Mouse (Mus musculus) embryonic stem cell, embryonic (primary cell): Measurements from ENCODE around the gene Fads3.

Experiments used
- CTCF ChIA-PET, 4 experiments: fragments of 300-600 bp in 2 of 4; fragments of 350-600 bp in 2 of 4; sonication (Branson Sonifier 250); formaldehyde crosslinking; loops; one replicate each; lab custom pipeline; 2022; ENCODE audit warnings: inconsistent platforms in 2 of 4; lab: Charles Lee
- POLR2A ChIA-PET, 4 experiments: fragments of 300-600 bp in 2 of 4; fragments of 350-600 bp in 2 of 4; sonication (Branson Sonifier 250); formaldehyde crosslinking; loops; one replicate each; lab custom pipeline; 2022; ENCODE audit warnings: antibody characterized with exemption in 4 of 4, inconsistent platforms in 1 of 4; lab: Charles Lee

Fads3 gene

DNA sequence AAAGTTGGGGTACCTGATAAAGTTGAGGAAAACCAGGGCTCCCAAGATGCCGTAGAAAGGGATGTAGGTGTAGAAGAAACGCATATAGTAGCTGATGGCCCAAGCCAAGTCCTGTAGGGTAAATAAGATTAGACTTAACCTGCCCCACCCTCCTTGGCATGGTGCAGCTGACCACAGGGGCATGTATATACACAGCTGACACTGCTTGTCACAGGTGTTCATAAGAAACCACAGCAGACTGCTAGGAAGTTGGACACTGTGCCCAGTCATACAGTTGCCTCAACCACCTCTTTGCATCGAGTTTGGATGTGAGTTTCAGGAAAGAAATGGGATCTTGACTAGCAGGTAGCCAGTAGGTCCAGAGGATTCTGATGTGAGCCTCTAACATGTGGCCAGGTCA is 25.1 kb downstream of the Fads3 start:
- ChIA-PET POLR2A (interaction anchor here in 1 of 4 experiments (1.1 to 1.3 kb wide), 2 partner anchors 21 to 24 kb away, joined by 3 to 4 read pairs; no protein-coding TSS in a partner anchor), CTCF (no interaction called here)

DNA sequence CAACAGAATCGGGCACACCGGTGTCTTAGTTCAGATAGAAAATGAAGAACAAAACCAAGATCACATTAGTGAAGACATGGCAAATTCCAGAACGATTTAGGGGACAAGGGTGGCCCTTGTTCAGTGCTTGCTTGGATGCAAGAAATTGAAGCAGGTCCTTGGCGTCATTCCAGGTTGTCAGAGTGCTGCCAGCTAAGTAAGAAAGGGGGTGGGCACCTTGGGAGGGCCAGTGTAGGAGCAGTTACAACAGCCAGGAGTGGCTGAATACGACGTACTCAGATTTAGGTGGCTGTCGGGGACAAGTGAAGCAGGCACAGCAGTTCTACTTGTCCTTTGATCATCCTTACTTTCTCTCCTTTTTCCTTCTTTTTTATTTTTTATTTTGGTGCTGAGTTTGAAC is 26.3 kb downstream of the Fads3 start:
- ChIA-PET CTCF (no interaction called here), POLR2A (interaction anchor here in 1 of 4 experiments (0.6 kb wide), 1 partner anchor 147 kb away, joined by 3 read pairs; no protein-coding TSS in a partner anchor)

- CTCF ChIA-PET = interaction anchor here in 1 of 4 experiments (1.3 kb wide), 1 partner anchor 10 kb away, joined by 4 read pairs; no protein-coding TSS in a partner anchor
- POLR2A ChIA-PET = interaction anchor here in 2 of 4 experiments (0.7 to 1.5 kb wide), 4 partner anchors 9 to 67 kb away, joined by 3 to 9 read pairs (median 5); no protein-coding TSS in a partner anchor
Measured at GRCm38 (mm10) chr19:10070186-10070980, 29.0 kb downstream of the Fads3 start.

DNA sequence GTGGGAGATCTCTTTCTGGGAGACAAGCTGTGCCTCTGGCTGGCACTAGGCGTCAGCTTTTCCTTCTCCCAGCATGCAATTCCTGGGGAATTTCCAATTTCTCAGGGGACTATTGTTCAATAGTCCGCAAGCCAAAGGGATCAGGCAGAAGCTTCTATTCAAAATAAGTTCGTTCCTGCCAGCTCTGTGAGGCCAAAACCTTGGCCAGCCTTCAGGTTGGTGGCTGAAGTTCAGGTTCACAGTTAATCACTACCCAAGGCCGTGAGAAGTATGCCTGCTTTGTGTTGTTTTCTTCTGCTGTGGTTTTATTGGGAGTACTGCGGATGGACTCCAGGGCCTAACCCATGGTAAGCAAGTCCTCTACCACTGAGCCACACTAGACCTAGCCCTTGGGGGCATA is 29.8 kb downstream of the Fads3 start:
- ChIA-PET CTCF (interaction anchor here in 3 of 4 experiments (0.6 to 1.3 kb wide), 3 partner anchors 11 to 78 kb away, joined by 3 to 5 read pairs (median 4); no protein-coding TSS in a partner anchor), POLR2A (interaction anchor here in 2 of 4 experiments (0.5 to 2.3 kb wide), 7 partner anchors 10 to 126 kb away, joined by 3 to 9 read pairs (median 3); no protein-coding TSS in a partner anchor)

- POLR2A ChIA-PET = interaction anchor here in 2 of 4 experiments (0.9 to 2.3 kb wide), 5 partner anchors 10 to 125 kb away, joined by 3 to 8 read pairs (median 3); no protein-coding TSS in a partner anchor
- CTCF ChIA-PET = interaction anchor here in 2 of 4 experiments (0.8 to 1.3 kb wide), 4 partner anchors 12 to 127 kb away, joined by 3 to 4 read pairs (median 3); no protein-coding TSS in a partner anchor
Measured at GRCm38 (mm10) chr19:10071892-10072291, 30.5 kb downstream of the Fads3 start.

DNA sequence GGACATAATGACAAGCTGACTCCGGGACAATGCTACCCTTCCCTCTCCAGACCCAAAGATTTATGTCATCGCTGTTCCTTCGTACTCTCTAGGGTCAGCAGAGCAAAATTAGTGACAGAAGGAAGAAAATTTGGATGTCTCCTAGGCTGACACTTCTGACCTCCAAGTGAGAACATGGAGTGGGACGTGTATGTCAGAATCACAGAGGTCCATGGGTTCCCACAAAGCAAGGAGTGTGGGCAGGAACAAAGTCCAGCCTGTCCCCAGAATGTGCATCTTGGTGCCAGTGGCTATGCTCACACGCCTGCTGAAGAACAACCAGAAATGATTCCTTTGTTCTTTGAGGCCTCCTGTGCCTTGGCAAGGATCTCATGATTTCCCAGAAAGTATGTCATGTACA is 31.8 kb downstream of the Fads3 start:
- ChIA-PET CTCF (no interaction called here), POLR2A (interaction anchor here in 2 of 4 experiments (1.7 to 2.3 kb wide), 2 partner anchors 8 to 60 kb away, joined by 3 to 6 read pairs; no protein-coding TSS in a partner anchor)

- CTCF ChIA-PET = interaction anchor here in 1 of 4 experiments (1.4 kb wide), 1 partner anchor 12 kb away, joined by 3 read pairs; no protein-coding TSS in a partner anchor
- POLR2A ChIA-PET = interaction anchor here in 1 of 4 experiments (1.0 kb wide), 1 partner anchor 96 kb away, joined by 3 read pairs; no protein-coding TSS in a partner anchor
Measured at GRCm38 (mm10) chr19:10078392-10078791, 37.0 kb downstream of the Fads3 start.

GRCm38 (mm10) chr19:10080384-10080783 is 39.0 kb downstream of the Fads3 start:
- ChIA-PET CTCF (interaction anchor here in 1 of 4 experiments (0.6 to 0.7 kb wide), 2 partner anchors 112 to 646 kb away, joined by 3 read pairs; no protein-coding TSS in a partner anchor), POLR2A (interaction anchor here in 1 of 4 experiments (1.4 to 2.2 kb wide), 3 partner anchors 8 to 22 kb away, joined by 4 to 6 read pairs (median 4); no protein-coding TSS in a partner anchor)

DNA sequence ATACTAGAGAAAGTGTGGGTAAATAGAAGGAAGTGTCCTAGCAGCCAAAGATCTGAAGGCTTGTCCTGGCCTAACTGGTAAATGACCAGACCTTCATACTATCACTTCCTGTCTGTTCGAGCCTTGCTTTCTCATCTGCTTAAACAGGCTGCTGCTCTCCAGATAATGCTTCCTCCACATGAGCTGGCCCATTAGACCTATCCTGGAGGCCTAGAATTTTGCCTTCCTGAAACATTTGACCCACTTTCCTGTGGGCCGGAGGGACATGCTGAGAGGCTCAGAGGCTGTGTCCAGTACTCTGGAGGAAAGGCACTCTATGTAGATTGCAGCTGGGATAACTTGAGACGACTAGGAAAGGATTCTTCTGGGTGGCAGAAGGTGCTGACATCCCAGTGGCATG is 40.7 kb downstream of the Fads3 start:
- ChIA-PET POLR2A (interaction anchor here in 1 of 4 experiments (2.2 kb wide), 1 partner anchor 10 kb away, joined by 6 read pairs; no protein-coding TSS in a partner anchor), CTCF (no interaction called here)

- POLR2A ChIA-PET = no interaction called here
- CTCF ChIA-PET = interaction anchor here in 1 of 4 experiments (0.5 kb wide), 1 partner anchor 156 kb away, joined by 3 read pairs; no protein-coding TSS in a partner anchor
Measured at GRCm38 (mm10) chr19:10085454-10085853, 44.1 kb downstream of the Fads3 start.

GRCm38 (mm10) chr19:10086976-10087375 is 45.6 kb downstream of the Fads3 start:
- ChIA-PET CTCF (interaction anchor here in 1 of 4 experiments (0.6 kb wide), 1 partner anchor 96 kb away, joined by 3 read pairs; the partner anchor contains the start of gene Fads1), POLR2A (interaction anchor here in 1 of 4 experiments (0.6 to 1.5 kb wide), 3 partner anchors 9 to 91 kb away, joined by 3 read pairs; no protein-coding TSS in a partner anchor)

- CTCF ChIA-PET = no interaction called here
- POLR2A ChIA-PET = no interaction called here
Measured at GRCm38 (mm10) chr19:10093829-10094228, 52.5 kb downstream of the Fads3 start.

GRCm38 (mm10) chr19:10094695-10095094 is 53.3 kb downstream of the Fads3 start:
- ChIA-PET POLR2A (no interaction called here), CTCF (interaction anchor here in 2 of 4 experiments (0.6 kb wide), 2 partner anchors 17 to 72 kb away, joined by 3 read pairs; no protein-coding TSS in a partner anchor)

DNA sequence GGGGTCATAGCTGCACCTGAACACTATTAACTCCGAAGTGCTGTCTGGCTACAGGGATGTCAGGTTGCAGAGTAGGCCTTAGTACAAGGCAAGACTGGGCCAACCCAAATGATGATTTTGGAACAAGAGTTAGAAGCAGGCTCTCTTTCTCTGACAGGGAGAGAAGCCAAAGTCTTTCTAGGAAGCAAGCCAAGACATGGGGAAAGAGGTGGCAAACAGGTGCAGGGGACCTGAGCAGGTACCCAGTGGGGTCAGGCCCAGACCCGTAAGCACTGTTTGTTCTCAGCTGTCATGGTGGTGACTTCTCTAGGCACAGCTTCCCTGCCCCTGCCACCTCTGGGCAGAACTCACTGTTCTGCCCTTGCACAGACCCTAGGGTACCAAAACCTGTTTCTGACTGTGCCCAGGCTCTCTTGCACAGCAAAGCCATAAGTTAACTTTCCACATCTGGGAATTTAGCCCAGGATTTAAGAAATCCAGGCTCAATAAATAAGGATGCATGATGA is 55.1 kb downstream of the Fads3 start:
- POLR2A ChIA-PET = interaction anchor here in 1 of 4 experiments (0.9 kb wide), 1 partner anchor 9 kb away, joined by 3 read pairs; no protein-coding TSS in a partner anchor
- CTCF ChIA-PET = interaction anchor here in 2 of 4 experiments (0.6 kb wide), 2 partner anchors 56 to 67 kb away, joined by 3 read pairs; no protein-coding TSS in a partner anchor

GRCm38 (mm10) chr19:10097826-10098225 is 56.5 kb downstream of the Fads3 start:
- ChIA-PET CTCF (no interaction called here), POLR2A (interaction anchor here in 1 of 4 experiments (0.8 kb wide), 1 partner anchor 14 kb away, joined by 3 read pairs; no protein-coding TSS in a partner anchor)

DNA sequence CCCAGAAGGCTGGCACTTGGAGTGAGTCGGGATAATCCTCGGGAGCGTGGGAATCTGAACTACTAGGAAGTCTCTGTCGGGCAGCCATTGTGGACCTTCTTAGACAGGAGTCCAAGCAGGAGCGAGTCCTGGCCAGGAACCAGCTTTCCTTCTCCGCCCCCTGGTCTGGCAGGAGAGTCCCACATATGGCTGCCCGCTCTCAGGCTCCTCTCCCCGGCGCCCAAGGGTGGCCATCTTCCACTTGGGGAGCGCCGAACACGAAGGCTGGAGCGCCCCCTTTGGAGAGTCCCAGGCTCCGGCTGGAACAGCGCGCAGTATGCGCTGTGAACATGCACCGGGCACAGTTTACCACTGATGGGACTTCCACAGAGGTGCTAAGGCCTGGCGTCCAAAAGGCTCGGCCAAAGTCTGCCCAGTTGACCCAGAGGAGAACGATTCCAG is 59.3 kb downstream of the Fads3 start:
- ChIA-PET CTCF (interaction anchor here in 2 of 4 experiments (0.6 to 1.3 kb wide), 2 partner anchors 41 to 1720 kb away, joined by 3 read pairs; no protein-coding TSS in a partner anchor), POLR2A (interaction anchor here in 1 of 4 experiments (1.1 to 5.1 kb wide), 3 partner anchors 10 to 111 kb away, joined by 3 to 26 read pairs (median 6); partner anchors contain the start of gene Fads1)

- CTCF ChIA-PET = interaction anchor here (0.6 to 1.5 kb wide), 17 partner anchors 12 to 174 kb away, joined by 3 to 5 read pairs (median 4); partner anchors contain the start of gene Fads1 (in 2 of the 4)
- POLR2A ChIA-PET = interaction anchor here in 3 of 4 experiments (0.6 to 5.1 kb wide), 30 partner anchors 9 to 176 kb away, joined by 3 to 26 read pairs (median 4); partner anchors contain the start of genes Fads1 (in 3 of the 3), Fen1 (in 1 of the 3) and Tmem258 (in 1 of the 3)
Measured at GRCm38 (mm10) chr19:10101341-10102053, 60.1 kb downstream of the Fads3 start, which contains the start of gene Fads2. Gene Fads2 (minus strand): TSS chr19:10101746.
